Comparison of ENCODE assay signal across 27 mouse cellular contexts in genomic region chr13:30691441-30692292, GRCm38 (mm10). TPM values are rescaled to one million over a fixed set of nuclear protein-coding genes. Genes with fewer than 3 reads are reported as not detected.
A peak's percentile ranks its signal among the peaks of the same experiment; 100 is the strongest.
DNase-seq lines count a peak whose midpoint lies in the region; ATAC-seq and TF ChIP-seq lines count a peak whose summit lies in the region.
"Had no signal": no experiment of that assay in that cellular context is flagged by ENCODE, and none has a peak within 500 bp of the region (broad histone marks: within the 10 kb centered on the region; RNA-seq: fewer than 3 reads in every experiment).

No protein-coding gene starts in this region.

- H3K27ac ChIP-seq in embryonic facial prominence, embryonic 13.5 days = peak overlapping the region; percentile 71
- H3K27ac ChIP-seq in embryonic facial prominence, embryonic 10.5 days (replicated peaks) = no peak overlapping the region
- H3K27ac ChIP-seq in hindbrain, postnatal 0 days = no peak overlapping the region
- H3K27ac ChIP-seq in hindbrain, embryonic 11.5 days (ENCODE audit: low read depth, low read length) = no peak overlapping the region
- no peak overlapping the region for H3K27ac ChIP-seq in midbrain, postnatal 0 days (ENCODE audit: low read depth, low read length)
- no peak overlapping the region for H3K27ac ChIP-seq in midbrain, embryonic 15.5 days
- 0 out of 2 replicates have a peak overlapping the region, but pooled peaks have one; percentile 0 for H3K27ac ChIP-seq in small intestine, adult 2 months (ENCODE audit: insufficient read depth, low read depth, low read length)
- H3K27ac ChIP-seq: forebrain, embryonic 12.5 days; hindbrain, embryonic 10.5 days; limb, embryonic 12.5 days; liver, embryonic 13.5 days; macrophage had no signal

- H3K9ac ChIP-seq in embryonic facial prominence, embryonic 13.5 days = no peak overlapping the region
- no peak overlapping the region for H3K9ac ChIP-seq in hindbrain, postnatal 0 days (replicated peaks; ENCODE audit: low read length)
- no peak overlapping the region for H3K9ac ChIP-seq in hindbrain, embryonic 11.5 days (ENCODE audit: low read depth, low read length)
- H3K9ac ChIP-seq in midbrain, postnatal 0 days (replicated peaks; ENCODE audit: low read length, poor library complexity, severe bottlenecking) = no peak overlapping the region
- no peak overlapping the region for H3K9ac ChIP-seq in midbrain, embryonic 15.5 days
- H3K9ac ChIP-seq: forebrain, embryonic 12.5 days; limb, embryonic 12.5 days; liver, embryonic 13.5 days had no signal

- H3K4me3 ChIP-seq in embryonic facial prominence, embryonic 13.5 days = no peak overlapping the region
- no peak overlapping the region for H3K4me3 ChIP-seq in embryonic facial prominence, embryonic 10.5 days
- H3K4me3 ChIP-seq in hindbrain, postnatal 0 days (ENCODE audit: low read length) = no peak overlapping the region
- no peak overlapping the region for H3K4me3 ChIP-seq in hindbrain, embryonic 11.5 days (ENCODE audit: low read depth, low read length)
- H3K4me3 ChIP-seq in midbrain, postnatal 0 days (ENCODE audit: low read depth, low read length) = no peak overlapping the region
- H3K4me3 ChIP-seq in midbrain, embryonic 15.5 days = no peak overlapping the region
- H3K4me3 ChIP-seq in small intestine, adult 2 months (ENCODE audit: low read depth, low read length) = no peak overlapping the region
- H3K4me3 ChIP-seq: forebrain, embryonic 12.5 days; hindbrain, embryonic 10.5 days; limb, embryonic 12.5 days; liver, embryonic 13.5 days had no signal

- H3K36me3 ChIP-seq in embryonic facial prominence, embryonic 13.5 days = no peaks in the 10 kb centered on the region
- H3K36me3 ChIP-seq in embryonic facial prominence, embryonic 10.5 days (replicated peaks) = peaks cover 4% of the 10 kb centered on the region; the same call in 1 of the 2 replicates
- H3K36me3 ChIP-seq in hindbrain, postnatal 0 days (ENCODE audit: insufficient read depth, low read length) = no peaks in the 10 kb centered on the region; the same call in 1 of the 2 replicates
- H3K36me3 ChIP-seq in hindbrain, embryonic 11.5 days (ENCODE audit: control insufficient read depth, insufficient read depth, low read length) = no peaks in the 10 kb centered on the region
- peaks cover 4% of the 10 kb centered on the region; the same call in 1 of the 2 replicates for H3K36me3 ChIP-seq in midbrain, postnatal 0 days (ENCODE audit: insufficient read depth, low read length)
- 0 out of 2 replicates have a peak, but pooled peaks cover 5% of the 10 kb centered on the region for H3K36me3 ChIP-seq in midbrain, embryonic 15.5 days (replicated peaks)
- H3K36me3 ChIP-seq in small intestine, adult 2 months (ENCODE audit: control insufficient read depth, insufficient read depth, low read length) = no peaks in the 10 kb centered on the region
- H3K36me3 ChIP-seq: forebrain, embryonic 12.5 days; hindbrain, embryonic 10.5 days; limb, embryonic 12.5 days; liver, embryonic 13.5 days had no signal

- H3K27me3 ChIP-seq in embryonic facial prominence, embryonic 13.5 days = no peaks in the 10 kb centered on the region
- no peaks in the 10 kb centered on the region for H3K27me3 ChIP-seq in embryonic facial prominence, embryonic 10.5 days (replicated peaks; ENCODE audit: low read depth, poor library complexity, severe bottlenecking)
- H3K27me3 ChIP-seq in hindbrain, postnatal 0 days (ENCODE audit: insufficient read depth, low read length) = no peaks in the 10 kb centered on the region
- no peaks in the 10 kb centered on the region for H3K27me3 ChIP-seq in hindbrain, embryonic 11.5 days (ENCODE audit: control insufficient read depth, insufficient read depth, low read length)
- no peaks in the 10 kb centered on the region for H3K27me3 ChIP-seq in midbrain, postnatal 0 days (ENCODE audit: insufficient read depth, low read length)
- no peaks in the 10 kb centered on the region for H3K27me3 ChIP-seq in midbrain, embryonic 15.5 days (replicated peaks)
- H3K27me3 ChIP-seq in small intestine, adult 2 months (ENCODE audit: control insufficient read depth, insufficient read depth, low read length) = no peaks in the 10 kb centered on the region
- H3K27me3 ChIP-seq: forebrain, embryonic 12.5 days; limb, embryonic 12.5 days; liver, embryonic 13.5 days; Patski had no signal

- no peak for TF ChIP-seq CTCF in hindbrain, postnatal 0 days (IDR thresholded peaks at IDR 0.05; ENCODE audit: low read depth)
- TF ChIP-seq CTCF in midbrain, postnatal 0 days (IDR thresholded peaks at IDR 0.05) = no peak
- no peak for TF ChIP-seq CTCF in small intestine, adult 2 months (IDR thresholded peaks at IDR 0.05; ENCODE audit: extremely low read depth, insufficient read length, insufficient replicate concordance, low read depth, low read length)

- H3K9me3 ChIP-seq in embryonic facial prominence, embryonic 13.5 days = no peaks in the 10 kb centered on the region
- no peaks in the 10 kb centered on the region for H3K9me3 ChIP-seq in embryonic facial prominence, embryonic 10.5 days
- no peaks in the 10 kb centered on the region for H3K9me3 ChIP-seq in hindbrain, postnatal 0 days (ENCODE audit: low read length)
- H3K9me3 ChIP-seq in hindbrain, embryonic 11.5 days (ENCODE audit: control insufficient read depth, low read length) = no peaks in the 10 kb centered on the region
- no peaks in the 10 kb centered on the region for H3K9me3 ChIP-seq in midbrain, postnatal 0 days (ENCODE audit: low read length)
- no peaks in the 10 kb centered on the region for H3K9me3 ChIP-seq in midbrain, embryonic 15.5 days
- H3K9me3 ChIP-seq: forebrain, embryonic 12.5 days; hindbrain, embryonic 10.5 days; limb, embryonic 12.5 days; liver, embryonic 13.5 days had no signal

- no peak overlapping the region for H3K4me2 ChIP-seq in embryonic facial prominence, embryonic 13.5 days
- no peak overlapping the region for H3K4me2 ChIP-seq in hindbrain, postnatal 0 days (ENCODE audit: low read depth, low read length)
- H3K4me2 ChIP-seq in hindbrain, embryonic 11.5 days (replicated peaks; ENCODE audit: low read depth, low read length) = no peak overlapping the region
- H3K4me2 ChIP-seq in midbrain, postnatal 0 days (ENCODE audit: low read depth, low read length, poor library complexity, severe bottlenecking) = no peak overlapping the region
- no peak overlapping the region for H3K4me2 ChIP-seq in midbrain, embryonic 15.5 days
- H3K4me2 ChIP-seq: forebrain, embryonic 12.5 days; heart, embryonic 11.5 days; limb, embryonic 12.5 days; liver, embryonic 13.5 days had no signal

- WGBS in embryonic facial prominence, embryonic 13.5 days = 69% methylated on average over 9 of the region's 9 CpGs
- 85% methylated on average over 9 of the region's 9 CpGs for WGBS in embryonic facial prominence, embryonic 10.5 days
- WGBS in hindbrain, postnatal 0 days = 60% methylated on average over 9 of the region's 9 CpGs
- 87% methylated on average over 9 of the region's 9 CpGs for WGBS in hindbrain, embryonic 11.5 days
- 76% methylated on average over 9 of the region's 9 CpGs for WGBS in midbrain, postnatal 0 days
- 84% methylated on average over 9 of the region's 9 CpGs for WGBS in midbrain, embryonic 15.5 days
- WGBS in small intestine, adult 2 months = 78% methylated on average over 9 of the region's 9 CpGs

- peaks cover 9% of the 10 kb centered on the region for H3K4me1 ChIP-seq in embryonic facial prominence, embryonic 13.5 days
- no peaks in the 10 kb centered on the region for H3K4me1 ChIP-seq in embryonic facial prominence, embryonic 10.5 days
- no peaks in the 10 kb centered on the region for H3K4me1 ChIP-seq in hindbrain, postnatal 0 days (ENCODE audit: insufficient read depth, low read length)
- H3K4me1 ChIP-seq in hindbrain, embryonic 11.5 days (replicated peaks; ENCODE audit: control insufficient read depth, insufficient read depth, low read length) = no peaks in the 10 kb centered on the region
- H3K4me1 ChIP-seq in midbrain, postnatal 0 days (ENCODE audit: insufficient read depth, low read length) = no peaks in the 10 kb centered on the region
- H3K4me1 ChIP-seq in midbrain, embryonic 15.5 days = no peaks in the 10 kb centered on the region
- H3K4me1 ChIP-seq in small intestine, adult 2 months (ENCODE audit: control insufficient read depth, insufficient read depth, insufficient read length, low read length) = peaks cover 6% of the 10 kb centered on the region; the same call in 1 of the 2 replicates
- H3K4me1 ChIP-seq: forebrain, embryonic 12.5 days; hindbrain, embryonic 10.5 days; liver, embryonic 13.5 days had no signal

- TF ChIP-seq POLR2A in small intestine, adult 2 months (IDR thresholded peaks at IDR 0.05; ENCODE audit: low read depth, low read length) = no peak

- ATAC-seq in embryonic facial prominence, embryonic 13.5 days (ENCODE audit: insufficient number of reproducible peaks, insufficient read depth, low FRiP score, low TSS enrichment, low read depth) = no peak
- peak; percentile 85 for ATAC-seq in hindbrain, postnatal 0 days
- ATAC-seq in hindbrain, embryonic 11.5 days (ENCODE audit: low FRiP score) = no peak
- no peak for ATAC-seq in midbrain, postnatal 0 days (ENCODE audit: low FRiP score)
- ATAC-seq in midbrain, embryonic 15.5 days (replicated peaks) = no peak
- ATAC-seq: CD4-positive, CD25-positive, alpha-beta regulatory T cell, adult 4 months; intestine, embryonic 16.5 days; Patski had no signal

- DNase-seq in embryonic facial prominence, embryonic 10.5 days (ENCODE audit: low spot score) = no peak
- peak; percentile 37 for DNase-seq in hindbrain, postnatal 0 days (ENCODE audit: low spot score)
- DNase-seq in hindbrain, embryonic 11.5 days (ENCODE audit: low spot score) = no peak
- DNase-seq in midbrain, postnatal 0 days (ENCODE audit: low spot score) = peak; percentile 57
- no peak for DNase-seq in thymus, postnatal 14 days
- DNase-seq: adrenal gland, adult 2 months; cerebellum, adult 18-20 months; cerebellum, postnatal 25 days; embryo, embryonic 11 days; gastrocnemius, postnatal 14 days; heart, adult 11 months; heart, postnatal 10 days; kidney, adult 9 months; kidney, postnatal 14 days; liver, embryonic 13.5 days; lung, adult 2 months had no signal

RNA-seq across cellular contexts. Expression of gene Dusp22, which starts 31.9 kb away (rescaled TPM):
- 23.4 and 29.1 TPM in 2 replicates for polyA plus RNA-seq in embryonic facial prominence, embryonic 13.5 days (2015; fragmentation: Nextera tagmentation; extraction: Ambion mirVana)
- polyA plus RNA-seq in embryonic facial prominence, embryonic 10.5 days (2016; fragmentation: Nextera tagmentation; extraction: Ambion mirVana) = 18.0 and 18.8 TPM in 2 replicates
- total RNA-seq in hindbrain, postnatal 0 days (2014; rRNA removed) = 13.0 and 17.2 TPM in 2 replicates
- 29.4 and 30.1 TPM in 2 replicates for polyA plus RNA-seq in hindbrain, postnatal 0 days (2015; fragmentation: Nextera tagmentation; extraction: Ambion mirVana)
- 17.0 and 19.0 TPM in 2 replicates for polyA plus RNA-seq in hindbrain, embryonic 11.5 days (2014; fragmentation: Nextera tagmentation; extraction: Ambion mirVana)
- total RNA-seq in midbrain, postnatal 0 days (2014; rRNA removed) = 23.5 and 24.2 TPM in 2 replicates
- 29.3 and 30.6 TPM in 2 replicates for polyA plus RNA-seq in midbrain, postnatal 0 days (2015; fragmentation: Nextera tagmentation; extraction: Ambion mirVana)
- 29.0 and 29.6 TPM in 2 replicates for polyA plus RNA-seq in midbrain, embryonic 15.5 days (2015; fragmentation: Nextera tagmentation; extraction: Ambion mirVana)
- polyA plus RNA-seq in small intestine, adult 2 months (2012; rRNA removed) = 1.9 and 2.0 TPM in 2 replicates

RNA-seq across cellular contexts. Expression of gene Irf4, which starts 57.4 kb away (rescaled TPM):
- 0.06 and 0.15 TPM in 2 replicates for polyA plus RNA-seq in embryonic facial prominence, embryonic 13.5 days (2015; fragmentation: Nextera tagmentation; extraction: Ambion mirVana)
- 0.03 and 0.06 TPM in 2 replicates for polyA plus RNA-seq in embryonic facial prominence, embryonic 10.5 days (2016; fragmentation: Nextera tagmentation; extraction: Ambion mirVana)
- total RNA-seq in hindbrain, postnatal 0 days (2014; rRNA removed) = not detected in 2 replicates
- 0.06 and 0.08 TPM in 2 replicates for polyA plus RNA-seq in hindbrain, postnatal 0 days (2015; fragmentation: Nextera tagmentation; extraction: Ambion mirVana)
- 0.03 and 0.06 TPM in 2 replicates for polyA plus RNA-seq in hindbrain, embryonic 11.5 days (2014; fragmentation: Nextera tagmentation; extraction: Ambion mirVana)
- 0.19 and 0.44 TPM in 2 replicates for total RNA-seq in midbrain, postnatal 0 days (2014; rRNA removed)
- polyA plus RNA-seq in midbrain, postnatal 0 days (2015; fragmentation: Nextera tagmentation; extraction: Ambion mirVana) = 0.02 and 0.05 TPM in 2 replicates
- polyA plus RNA-seq in midbrain, embryonic 15.5 days (2015; fragmentation: Nextera tagmentation; extraction: Ambion mirVana) = 0.08 and 0.17 TPM in 2 replicates
- 2.5 and 5.0 TPM in 2 replicates for polyA plus RNA-seq in small intestine, adult 2 months (2012; rRNA removed)
- polyA plus RNA-seq: hindbrain, embryonic 10.5 days; limb, embryonic 12.5 days had no signal

Comparison
In these comparisons a context has a peak if more than half of its experiments do, and no peak if none do; other contexts are left out.
1. H3K27ac ChIP-seq: peak in embryonic facial prominence, embryonic 13.5 days (single experiment) and small intestine, adult 2 months (single experiment); none in embryonic facial prominence, embryonic 10.5 days (single experiment), hindbrain, postnatal 0 days (single experiment), hindbrain, embryonic 11.5 days (single experiment), midbrain, postnatal 0 days (single experiment) and midbrain, embryonic 15.5 days (single experiment).
2. DNase-seq: peak in hindbrain, postnatal 0 days (single experiment) and midbrain, postnatal 0 days (single experiment); none in embryonic facial prominence, embryonic 10.5 days (single experiment), hindbrain, embryonic 11.5 days (single experiment) and thymus, postnatal 14 days (single experiment).